Mouse (Mus musculus) cerebellum, postnatal 4 days (tissue): ENCODE results near the gene Prpf18.

ENCODE experiments used
- DNase-seq, 2 experiments: peaks; one replicate each; pipeline ENCODE4 v3.0.0; 2022; ENCODE audit warnings: low spot score in 2 of 2, mixed read lengths in 1 of 2

The Prpf18 gene

GRCm38 (mm10) chr2:4575163-4575562, 76.8 kb downstream of the Prpf18 start:
- no peak for DNase-seq

DNA sequence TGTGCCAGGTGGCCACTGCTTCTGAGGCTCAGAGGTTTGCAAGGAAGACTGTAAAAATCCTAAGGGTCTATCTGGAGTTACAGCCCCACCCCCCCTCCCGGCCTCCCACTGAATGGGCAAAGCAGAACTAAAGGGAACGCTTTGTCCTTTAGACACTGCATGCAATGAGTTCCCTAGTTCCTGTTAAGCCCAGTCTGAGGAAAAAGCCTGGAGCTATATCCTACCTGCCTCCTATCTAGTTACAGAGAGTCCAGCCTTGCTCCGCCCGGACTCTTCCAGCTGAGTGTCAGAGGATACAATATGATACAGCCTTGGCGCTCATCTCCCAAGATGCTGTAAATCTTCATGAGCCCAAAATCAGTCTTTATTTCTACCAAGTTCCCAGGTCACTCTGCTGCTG, 77.7 kb downstream of the Prpf18 start:
- DNase-seq: no peak

DNA sequence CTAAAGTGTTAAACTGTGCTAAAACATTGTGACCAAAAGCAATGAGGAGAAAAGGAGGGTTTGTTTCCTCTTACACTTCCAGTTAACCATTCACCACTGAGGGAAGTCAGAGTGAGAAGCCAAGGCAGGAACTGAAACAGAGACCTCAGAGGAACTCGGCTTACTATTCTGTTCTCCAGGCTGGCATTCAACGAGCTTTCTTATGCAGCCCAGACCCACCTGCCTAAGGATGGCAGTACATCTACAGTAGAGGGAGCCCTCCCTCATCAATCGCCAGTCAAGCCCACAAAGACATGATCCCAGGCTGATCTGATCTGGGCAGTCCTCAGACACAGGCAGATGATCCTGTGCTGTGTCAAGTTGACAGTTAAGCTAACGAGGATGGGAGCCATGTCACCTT, 78.5 kb downstream of the Prpf18 start:
- DNase-seq: no peak

DNA sequence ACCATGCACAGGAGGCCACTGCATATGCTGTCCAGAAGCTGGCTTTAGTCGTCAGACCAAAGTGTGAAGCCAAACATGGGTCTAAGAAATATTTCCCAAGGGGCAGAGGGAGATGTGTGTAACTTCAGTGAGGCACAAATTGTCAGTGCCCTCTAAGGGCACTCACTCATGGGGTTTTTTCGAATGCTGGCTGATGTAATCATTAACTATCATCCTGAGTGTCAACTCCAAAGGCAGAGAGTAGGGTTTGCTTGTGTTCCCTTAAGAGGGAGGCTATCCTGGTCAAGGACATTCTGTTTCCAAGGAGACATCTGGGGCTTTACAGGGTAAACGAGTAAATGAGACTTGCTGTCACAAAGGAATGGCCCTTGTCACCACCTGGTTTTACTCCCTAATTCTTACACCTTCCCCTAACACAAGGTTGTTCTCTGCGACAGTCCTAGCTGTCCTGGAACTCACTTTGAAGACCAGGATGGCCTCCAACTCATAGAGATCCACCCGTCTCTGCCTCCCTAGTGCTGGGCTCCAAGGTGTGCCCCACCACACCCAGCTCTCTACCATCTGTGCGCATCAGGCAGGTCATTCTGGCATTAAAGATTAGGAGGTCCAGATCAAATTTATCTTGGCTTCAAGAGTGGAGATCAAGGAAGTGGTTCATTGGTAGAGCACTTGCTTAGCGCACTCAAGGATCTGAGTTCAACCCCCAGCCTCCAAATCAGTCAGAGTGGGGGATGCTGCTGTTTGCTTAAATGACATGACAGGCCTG, 79.2 kb downstream of the Prpf18 start:
- no peak for DNase-seq
